Mouse (Mus musculus) embryonic facial prominence, embryonic 12.5 days (tissue): ENCODE data around the gene Fcamr. TPM values are rescaled to one million over a fixed set of nuclear protein-coding genes. Genes with fewer than 3 reads are reported as not detected.

Experiments used
- polyA plus RNA-seq: library from polyadenylated mRNA; unstranded; fragments of >200 nt; fragmentation: Nextera tagmentation; extraction: Ambion mirVana; gene quantifications from 2 replicates; pipeline ENCODE4 v1.2.1, GENCODE M21; 2016

Fcamr gene
- polyA plus RNA-seq, 1 experiment from 2014 or later = not detected

Other genes starting within 250 kb of the Fcamr start
- gene Zp3r, start 171.3 kb upstream of the Fcamr start, polyA plus RNA-seq = not detected in 2 replicates
- gene C4bp, start 139.3 kb upstream of the Fcamr start, polyA plus RNA-seq = not detected in 2 replicates
- not detected in 2 replicates for gene Gm29427, start 85.1 kb upstream of the Fcamr start, polyA plus RNA-seq
- gene Yod1, start 83.6 kb upstream of the Fcamr start, polyA plus RNA-seq = 11.9 and 13.4 TPM in 2 replicates
- gene Pfkfb2, start 71.6 kb upstream of the Fcamr start, polyA plus RNA-seq = 10.0 and 11.2 TPM in 2 replicates
- gene AA986860, start 68.9 kb upstream of the Fcamr start, polyA plus RNA-seq = 0.83 and 1.00 TPM in 2 replicates
- not detected in 2 replicates for gene Pigr, start 25.8 kb downstream of the Fcamr start, polyA plus RNA-seq
- not detected in 2 replicates for gene Fcmr, start 64.8 kb downstream of the Fcamr start, polyA plus RNA-seq
- not detected in 2 replicates for gene Il24, start 86.6 kb downstream of the Fcamr start, polyA plus RNA-seq
- not detected in 2 replicates for gene Il20, start 110.5 kb downstream of the Fcamr start, polyA plus RNA-seq
- gene Il19, start 139.2 kb downstream of the Fcamr start, polyA plus RNA-seq = 0.33 and 0.46 TPM in 2 replicates
- not detected in 2 replicates for gene Il10, start 218.9 kb downstream of the Fcamr start, polyA plus RNA-seq